Mouse (Mus musculus) left cerebral cortex, adult 8-10 months (tissue): ENCODE data around the gene Pip4k2a. TPM values are rescaled to one million over a fixed set of nuclear protein-coding genes. Genes with fewer than 3 reads are reported as not detected.

ENCODE experiments used
- DNase-seq, 2 experiments: peaks; one replicate each; pipeline ENCODE4 v3.0.0; 2022; ENCODE audit warnings: low spot score in 2 of 2
- total RNA-seq, 4 experiments: library from RNA; stranded (reverse); gene quantifications; 2 replicates each; pipeline ENCODE4 v1.2.4; 2022

The Pip4k2a gene
- total RNA-seq, 4 experiments from 2014 or later = 61.9 to 66.5 (median 64.9) TPM

DNA sequence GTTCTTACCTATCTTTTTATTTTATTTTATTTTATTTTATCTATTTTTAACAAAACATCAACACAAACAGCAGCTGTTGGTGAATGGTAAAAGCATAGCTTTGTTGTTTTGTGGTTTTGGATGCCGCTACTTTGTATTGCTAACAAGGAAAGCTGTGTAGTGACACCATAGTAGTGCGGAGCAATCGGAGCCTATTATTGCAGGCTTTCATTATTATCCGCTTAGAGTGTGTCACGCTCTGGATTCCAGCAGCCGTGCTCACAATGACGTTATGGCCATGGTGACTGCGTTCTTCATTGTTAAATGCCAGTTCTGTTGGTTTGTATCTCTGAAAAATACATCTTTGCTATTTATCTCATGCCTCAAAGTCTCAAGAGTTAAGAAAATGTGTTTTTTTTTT lies 200.2 kb downstream of the Pip4k2a start:
- DNase-seq = no peak

DNA sequence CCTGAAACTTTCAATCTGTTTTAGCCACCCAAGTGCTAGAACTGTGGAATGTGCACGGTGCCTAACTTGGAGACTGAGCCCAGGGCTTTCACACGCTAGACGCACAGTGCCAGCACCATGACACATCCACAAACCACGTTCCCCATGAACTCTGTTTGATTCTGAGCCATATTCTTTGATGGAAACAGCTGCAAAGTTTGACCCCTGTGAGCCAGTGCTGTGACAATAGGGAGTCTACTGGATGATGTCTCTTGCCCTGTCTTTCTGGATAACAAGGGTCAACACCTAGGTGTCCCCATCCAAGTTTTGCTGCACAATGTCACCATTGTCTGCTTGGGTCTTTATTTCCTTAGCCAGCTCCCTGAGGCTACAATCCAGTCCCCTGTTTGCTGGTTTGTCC lies 203.7 kb downstream of the Pip4k2a start:
- no peak for DNase-seq

Other genes starting within 250 kb of the Pip4k2a start
- 1 to 10 TPM; 1.1 to 2.5 (median 1.2) TPM for gene 4930426L09Rik, start 217 bp upstream of the Pip4k2a start, total RNA-seq
- gene Armc3, start 201.2 kb upstream of the Pip4k2a start, total RNA-seq = 1 to 10 TPM in 1 of 4 experiments, under 1 TPM in 3; 0.34 to 1.1 (median 0.64) TPM